Mouse (Mus musculus): ENCODE measurements around the gene Hamp.

GRCm38 (mm10) chr7:30945876-30946275, 2.0 kb upstream of the Hamp start:
- no peak for TF ChIP-seq POLR2A (IDR thresholded peaks at IDR 0.05; ENCODE audit: insufficient read depth, low read depth, low read length)
- TF ChIP-seq CTCF (IDR thresholded peaks at IDR 0.05; ENCODE audit: insufficient read depth, low read depth, low read length) = no peak
